ENCODE assay signal across 8 mouse cellular contexts in genomic region chr6:47919646-47920446, GRCm38 (mm10). TPM values are rescaled to one million over a fixed set of nuclear protein-coding genes. Genes with fewer than 3 reads are reported as not detected.
DNase-seq lines count a peak whose midpoint lies in the region; ATAC-seq and TF ChIP-seq lines count a peak whose summit lies in the region.

No protein-coding gene starts in this region.

- no peaks in the 10 kb centered on the region for H3K36me3 ChIP-seq in kidney, embryonic 14.5 days (ENCODE audit: control insufficient read depth, insufficient read depth, low read length)
- H3K36me3 ChIP-seq in hindbrain, postnatal 0 days (ENCODE audit: insufficient read depth, low read length): no peaks in the 10 kb centered on the region
- no peaks in the 10 kb centered on the region for H3K36me3 ChIP-seq in myocyte (ENCODE audit: control insufficient read depth, insufficient read depth)

- peaks cover 42% of the 10 kb centered on the region for H3K79me2 ChIP-seq in myocyte (ENCODE audit: control insufficient read depth, insufficient read depth)

- no peaks in the 10 kb centered on the region for H3K9me3 ChIP-seq in kidney, embryonic 14.5 days (ENCODE audit: control insufficient read depth, low read length)
- H3K9me3 ChIP-seq in hindbrain, postnatal 0 days (ENCODE audit: low read length): no peaks in the 10 kb centered on the region

- peak overlapping the region; percentile 98; the same call in 1 of the 2 replicates for H3K27ac ChIP-seq in kidney, embryonic 14.5 days (ENCODE audit: low read depth, low read length)
- H3K27ac ChIP-seq in cortical plate, adult 2 months (ENCODE audit: insufficient read depth, low read length): no peak overlapping the region
- H3K27ac ChIP-seq in hindbrain, postnatal 0 days: peak overlapping the region; percentile 97

- 28% methylated on average over 11 of the region's 11 CpGs for WGBS in kidney, embryonic 14.5 days
- WGBS in hindbrain, postnatal 0 days: 26% methylated on average over 11 of the region's 11 CpGs

- peak overlapping the region; percentile 88; the same call in 1 of the 2 replicates for H3K9ac ChIP-seq in kidney, embryonic 14.5 days (ENCODE audit: low read depth, low read length)
- peak overlapping the region; percentile 89 for H3K9ac ChIP-seq in hindbrain, postnatal 0 days (replicated peaks; ENCODE audit: low read length)

- H3K4me1 ChIP-seq in kidney, embryonic 14.5 days (ENCODE audit: control insufficient read depth, insufficient read depth, low read length): peaks cover 6% of the 10 kb centered on the region
- peaks cover 3% of the 10 kb centered on the region; the same call in 1 of the 2 replicates for H3K4me1 ChIP-seq in cortical plate, adult 2 months (ENCODE audit: control insufficient read depth, insufficient read depth, low read length)
- peaks cover 10% of the 10 kb centered on the region for H3K4me1 ChIP-seq in hindbrain, postnatal 0 days (ENCODE audit: insufficient read depth, low read length)

- peak overlapping the region; percentile 40 for H3K4me2 ChIP-seq in kidney, embryonic 14.5 days (replicated peaks; ENCODE audit: low read depth, low read length)
- peak overlapping the region; percentile 72 for H3K4me2 ChIP-seq in hindbrain, postnatal 0 days (ENCODE audit: low read depth, low read length)
- peak overlapping the region; percentile 72 for H3K4me2 ChIP-seq in myocyte (ENCODE audit: low read depth)

- TF ChIP-seq CTCF in cortical plate, adult 2 months (IDR thresholded peaks at IDR 0.05; ENCODE audit: extremely low read depth, insufficient read depth, low read length): no peak
- TF ChIP-seq CTCF in hindbrain, postnatal 0 days (IDR thresholded peaks at IDR 0.05; ENCODE audit: low read depth): no peak

- peak overlapping the region; percentile 79 for H3ac ChIP-seq in myocyte (ENCODE audit: control insufficient read depth, insufficient read length)

- no peaks in the 10 kb centered on the region for H3K27me3 ChIP-seq in kidney, embryonic 14.5 days (ENCODE audit: control insufficient read depth, insufficient read depth, low read length)
- no peaks in the 10 kb centered on the region for H3K27me3 ChIP-seq in hindbrain, postnatal 0 days (ENCODE audit: insufficient read depth, low read length)
- no peaks in the 10 kb centered on the region for H3K27me3 ChIP-seq in myocyte (ENCODE audit: control insufficient read depth, insufficient read depth, insufficient read length)

- H3K4me3 ChIP-seq in kidney, embryonic 14.5 days (ENCODE audit: low read length): peak overlapping the region; percentile 82
- H3K4me3 ChIP-seq in cortical plate, adult 2 months (ENCODE audit: insufficient read depth, low read length): peak overlapping the region; percentile 78
- H3K4me3 ChIP-seq in hindbrain, postnatal 0 days (ENCODE audit: low read length): peak overlapping the region; percentile 89
- H3K4me3 ChIP-seq in myocyte: peak overlapping the region; percentile 61

- ATAC-seq in kidney, embryonic 14.5 days (ENCODE audit: low FRiP score, low TSS enrichment): peak; percentile 50
- peak; percentile 2; the same call in 1 of the 2 replicates for ATAC-seq in hindbrain, postnatal 0 days
- ATAC-seq in activated CD4-positive, CD25-positive, alpha-beta regulatory T cell, adult 4 months: no peak

- no peak for DNase-seq in kidney, adult 9 months
- no peak for DNase-seq in hindbrain, postnatal 0 days (ENCODE audit: low spot score)
- no peak for DNase-seq in left cerebral cortex, adult 9 months (ENCODE audit: low spot score in 2 of 2)
- no peak for DNase-seq in frontal cortex, postnatal 10 days (ENCODE audit: low spot score in 2 of 2)

- no peak for TF ChIP-seq POLR2A in cortical plate, adult 2 months (IDR thresholded peaks at IDR 0.05; ENCODE audit: extremely low read depth, insufficient read depth, low read length)
- no peak for TF ChIP-seq POLR2A in myocyte (IDR thresholded peaks at IDR 0.05; ENCODE audit: insufficient read length, low read depth)

TF ChIP-seq in myocyte, 11 proteins besides CTCF, POLR2A, EP300 and RAD21:
- TF ChIP-seq TCF12 (IDR thresholded peaks at IDR 0.05; ENCODE audit: insufficient read depth, poor library complexity, severe bottlenecking): no peak
- TF ChIP-seq POLR2AphosphoS2 (IDR thresholded peaks at IDR 0.05; ENCODE audit: insufficient read length, low read depth): no peak
- no peak for TF ChIP-seq E2F4 (IDR thresholded peaks at IDR 0.05; ENCODE audit: insufficient read depth)
- TF ChIP-seq TCF3 (IDR thresholded peaks at IDR 0.05; ENCODE audit: insufficient read length, low read depth): no peak
- TF ChIP-seq USF1 (IDR thresholded peaks at IDR 0.05; ENCODE audit: low read depth): no peak
- no peak for TF ChIP-seq MAX (IDR thresholded peaks at IDR 0.05; ENCODE audit: low read depth)
- no peak for TF ChIP-seq REST (IDR thresholded peaks at IDR 0.05; ENCODE audit: insufficient read depth, insufficient read length)
- no peak for TF ChIP-seq SRF (IDR thresholded peaks at IDR 0.05; ENCODE audit: control insufficient read depth, insufficient read length, low read depth)
- no peak for TF ChIP-seq MYOD1 (IDR thresholded peaks at IDR 0.05; ENCODE audit: control insufficient read depth in 1 of 3, insufficient read length in 2 of 3, low read depth in 2 of 3)
- no peak for TF ChIP-seq CEBPB (IDR thresholded peaks at IDR 0.05; ENCODE audit: insufficient read depth, poor library complexity, severe bottlenecking)
- TF ChIP-seq MYOG (IDR thresholded peaks at IDR 0.05; ENCODE audit: control insufficient read depth in 1 of 3, insufficient read depth in 1 of 3, insufficient read length in 2 of 3, low read depth in 2 of 3): no peak

RNA-seq across cellular contexts. Expression of gene Zfp212, which starts 0.4 kb away (rescaled TPM):
- 11.6 and 15.3 TPM in 2 replicates for polyA plus RNA-seq in kidney, embryonic 14.5 days (2014; fragmentation: Nextera tagmentation; extraction: Ambion mirVana)
- 11.1 and 11.2 TPM in 2 replicates for polyA plus RNA-seq in cortical plate, adult 2 months (2012; rRNA removed)
- 15.3 and 17.0 TPM in 2 replicates for total RNA-seq in hindbrain, postnatal 0 days (2014; rRNA removed)
- 19.6 and 20.3 TPM in 2 replicates for polyA plus RNA-seq in hindbrain, postnatal 0 days (2015; fragmentation: Nextera tagmentation; extraction: Ambion mirVana)
- polyA plus RNA-seq in myocyte (2012; fragmentation: generic; extraction: Trizol): 9.7 TPM
- 10 to 100 TPM; 14.6 to 15.2 TPM for polyA plus RNA-seq in activated CD4-positive, CD25-positive, alpha-beta regulatory T cell, adult 4 months (2017; shearing (Covaris generic))

RNA-seq across cellular contexts. Expression of gene Zfp956, which starts 33.3 kb away (rescaled TPM):
- polyA plus RNA-seq in kidney, embryonic 14.5 days (2014; fragmentation: Nextera tagmentation; extraction: Ambion mirVana): 6.6 and 8.2 TPM in 2 replicates
- polyA plus RNA-seq in cortical plate, adult 2 months (2012; rRNA removed): 27.1 and 30.9 TPM in 2 replicates
- 30.6 and 32.0 TPM in 2 replicates for total RNA-seq in hindbrain, postnatal 0 days (2014; rRNA removed)
- polyA plus RNA-seq in hindbrain, postnatal 0 days (2015; fragmentation: Nextera tagmentation; extraction: Ambion mirVana): 21.0 and 21.3 TPM in 2 replicates
- 1.5 TPM for polyA plus RNA-seq in myocyte (2012; fragmentation: generic; extraction: Trizol)
- polyA plus RNA-seq in activated CD4-positive, CD25-positive, alpha-beta regulatory T cell, adult 4 months (2017; shearing (Covaris generic)): 10 to 100 TPM; 12.5 to 15.6 TPM

RNA-seq across cellular contexts. Expression of gene Zfp282, which starts 42.8 kb away (rescaled TPM):
- 10.8 and 14.5 TPM in 2 replicates for polyA plus RNA-seq in kidney, embryonic 14.5 days (2014; fragmentation: Nextera tagmentation; extraction: Ambion mirVana)
- polyA plus RNA-seq in cortical plate, adult 2 months (2012; rRNA removed): 10.0 TPM in 2 replicates
- total RNA-seq in hindbrain, postnatal 0 days (2014; rRNA removed): 41.8 and 43.8 TPM in 2 replicates
- 14.4 and 15.5 TPM in 2 replicates for polyA plus RNA-seq in hindbrain, postnatal 0 days (2015; fragmentation: Nextera tagmentation; extraction: Ambion mirVana)
- polyA plus RNA-seq in myocyte (2012; fragmentation: generic; extraction: Trizol): 22.4 TPM
- 1 to 10 TPM; 2.8 TPM for polyA plus RNA-seq in activated CD4-positive, CD25-positive, alpha-beta regulatory T cell, adult 4 months (2017; shearing (Covaris generic))
